Mouse (Mus musculus): ENCODE measurements at regions not wholly inside any gene's neighbourhood (a gene's known extent, or its start where the extent isn't known, plus 50 kb on each side); places are given as distances from the start of the nearest gene placed in this dataset.

GRCm38 (mm10) chrX:142540264-142540663, 140.9 kb upstream of the Tmem164 start:
- peak in 1 of 2 experiments; percentile 4 for DNase-seq (ENCODE audit: low spot score in 2 of 2)

GRCm38 (mm10) chrX:142552196-142552595, 129.0 kb upstream of the Tmem164 start:
- no peak for DNase-seq (ENCODE audit: low spot score in 2 of 2)

- DNase-seq (ENCODE audit: low spot score in 2 of 2): no peak
These were observed 127.0 kb upstream of the Tmem164 start for GRCm38 (mm10) chrX:142554161-142554560.

- no peak for DNase-seq (ENCODE audit: low spot score in 2 of 2)
These were observed 123.7 kb upstream of the Tmem164 start for GRCm38 (mm10) chrX:142557496-142557895.

- DNase-seq (ENCODE audit: low spot score in 2 of 2): no peak
These were observed 120.8 kb upstream of the Tmem164 start for GRCm38 (mm10) chrX:142560209-142560912.

- DNase-seq (ENCODE audit: low spot score in 2 of 2): no peak
These were observed 119.4 kb upstream of the Tmem164 start for GRCm38 (mm10) chrX:142561788-142562187.

GRCm38 (mm10) chrX:142564186-142564585, 117.0 kb upstream of the Tmem164 start:
- peak in 1 of 2 experiments; percentile 4 for DNase-seq (ENCODE audit: low spot score in 2 of 2)

- DNase-seq (ENCODE audit: low spot score in 2 of 2): no peak
These were observed 109.4 kb upstream of the Tmem164 start for GRCm38 (mm10) chrX:142571772-142572171.

- no peak for DNase-seq (ENCODE audit: low spot score in 2 of 2)
These were observed 107.2 kb upstream of the Tmem164 start for GRCm38 (mm10) chrX:142574022-142574421.

GRCm38 (mm10) chrX:142574945-142575710, 106.1 kb upstream of the Tmem164 start:
- DNase-seq (ENCODE audit: low spot score in 2 of 2): no peak

GRCm38 (mm10) chrX:142576127-142576526, 105.1 kb upstream of the Tmem164 start:
- no peak for DNase-seq (ENCODE audit: low spot score in 2 of 2)

GRCm38 (mm10) chrX:142577449-142578081, 103.6 kb upstream of the Tmem164 start:
- no peak for DNase-seq (ENCODE audit: low spot score in 2 of 2)

- DNase-seq (ENCODE audit: low spot score in 2 of 2): no peak
These were observed 95.9 kb upstream of the Tmem164 start for GRCm38 (mm10) chrX:142585281-142585680.

- DNase-seq (ENCODE audit: low spot score in 2 of 2): no peak
These were observed 81.8 kb upstream of the Tmem164 start for GRCm38 (mm10) chrX:142599377-142599776.

GRCm38 (mm10) chrX:142600782-142601181, 80.4 kb upstream of the Tmem164 start:
- DNase-seq (ENCODE audit: low spot score in 2 of 2): no peak

GRCm38 (mm10) chrX:142605088-142605487, 76.1 kb upstream of the Tmem164 start:
- no peak for DNase-seq (ENCODE audit: low spot score in 2 of 2)

GRCm38 (mm10) chrX:142606595-142607205, 74.5 kb upstream of the Tmem164 start:
- DNase-seq (ENCODE audit: low spot score in 2 of 2): no peak

- DNase-seq (ENCODE audit: low spot score in 2 of 2): no peak
These were observed 64.9 kb upstream of the Tmem164 start for GRCm38 (mm10) chrX:142616189-142616872.

- DNase-seq (ENCODE audit: low spot score in 2 of 2): no peak
These were observed 62.8 kb upstream of the Tmem164 start for GRCm38 (mm10) chrX:142618389-142618788.

GRCm38 (mm10) chrX:142623359-142623758, 57.8 kb upstream of the Tmem164 start:
- DNase-seq (ENCODE audit: low spot score in 2 of 2): no peak

- DNase-seq (ENCODE audit: low spot score in 2 of 2): no peak
These were observed 57.3 kb upstream of the Tmem164 start for GRCm38 (mm10) chrX:142623882-142624281.
